Mouse (Mus musculus) erythroblast, embryonic 14.5 days (primary cell): Measurements from ENCODE around the gene Zfp212.

ENCODE experiments used
- GATA1 ChIP-seq: IDR thresholded peaks from 2 replicates; pipeline ENCODE4 v1.6.1; 2012; ENCODE audit warnings: low read length, inconsistent platforms, mixed read lengths
- TAL1 ChIP-seq: IDR thresholded peaks from 3 replicates; pipeline ENCODE4 v1.6.1; 2012; ENCODE audit warnings: low read length, inconsistent platforms, mixed read lengths

DNA sequence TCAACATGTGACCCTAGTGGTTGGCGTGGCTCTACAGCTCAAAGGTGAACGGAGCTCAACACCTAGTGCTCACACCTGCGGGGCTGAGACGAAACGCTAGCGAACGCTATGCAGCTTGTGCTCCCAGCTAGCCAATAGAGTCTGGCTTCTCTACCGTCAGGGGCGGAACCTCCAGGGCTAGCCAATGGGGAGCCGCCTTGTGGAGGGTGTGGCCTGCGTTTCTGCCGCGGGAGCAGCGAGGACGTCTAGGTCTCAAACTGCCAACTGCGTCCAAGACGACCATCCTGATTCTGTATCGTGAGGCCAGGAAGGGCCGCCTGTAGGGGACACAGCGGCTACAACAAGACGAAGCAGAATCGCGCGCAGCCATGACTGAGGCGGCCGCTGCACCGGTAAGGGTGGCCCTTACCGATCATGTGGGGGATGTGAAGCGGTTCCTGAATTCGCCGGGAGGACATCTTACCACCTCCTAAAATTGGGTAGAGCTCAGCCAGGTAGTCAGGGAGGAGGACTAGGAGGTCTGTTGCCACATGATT, 33.0 kb downstream of the Zfp212 start, which contains the start of gene Zfp956:
- TF ChIP-seq TAL1: no peak
- no peak for TF ChIP-seq GATA1
